Mouse (Mus musculus): ENCODE measurements around the gene Gak.

The Gak gene

GRCm38 (mm10) chr5:108581361-108581891 is 48.1 kb downstream of the Gak start:
- DNase-seq = peak; percentile 68

- DNase-seq = no peak
Measured at GRCm38 (mm10) chr5:108573054-108573453, 56.5 kb downstream of the Gak start.

- no peak for DNase-seq
Measured at GRCm38 (mm10) chr5:108570991-108571390, 58.6 kb downstream of the Gak start.

- DNase-seq = no peak
Measured at GRCm38 (mm10) chr5:108567104-108567503, 62.5 kb downstream of the Gak start.

GRCm38 (mm10) chr5:108566523-108566922 is 63.0 kb downstream of the Gak start:
- no peak for DNase-seq

- no peak for DNase-seq
Measured at GRCm38 (mm10) chr5:108565381-108565780, 64.2 kb downstream of the Gak start.

GRCm38 (mm10) chr5:108564346-108564745 is 65.2 kb downstream of the Gak start:
- DNase-seq = no peak

- DNase-seq = no peak
Measured at GRCm38 (mm10) chr5:108562483-108562882, 67.1 kb downstream of the Gak start.

GRCm38 (mm10) chr5:108556986-108557385 is 72.6 kb downstream of the Gak start:
- no peak for DNase-seq

- DNase-seq = no peak
Measured at GRCm38 (mm10) chr5:108554041-108554440, 75.5 kb downstream of the Gak start.

GRCm38 (mm10) chr5:108550207-108550594 is 79.4 kb downstream of the Gak start:
- DNase-seq = no peak

- peak; percentile 81 for DNase-seq
Measured at GRCm38 (mm10) chr5:108549489-108550206, 79.9 kb downstream of the Gak start, which contains the start of gene Cplx1. Gene Cplx1, minus strand, starts transcription at chr5:108550024.

- DNase-seq = no peak
Measured at GRCm38 (mm10) chr5:108549137-108549488, 80.4 kb downstream of the Gak start.

GRCm38 (mm10) chr5:108547636-108548035 is 81.9 kb downstream of the Gak start:
- DNase-seq = no peak

GRCm38 (mm10) chr5:108543516-108544291 is 85.9 kb downstream of the Gak start:
- DNase-seq = no peak

- DNase-seq = no peak
Measured at GRCm38 (mm10) chr5:108534188-108534587, 95.4 kb downstream of the Gak start.

GRCm38 (mm10) chr5:108522597-108522996 is 107.0 kb downstream of the Gak start:
- DNase-seq = peak; percentile 48

- no peak for DNase-seq
Measured at GRCm38 (mm10) chr5:108521896-108522295, 107.7 kb downstream of the Gak start.

- no peak for DNase-seq
Measured at GRCm38 (mm10) chr5:108521016-108521415, 108.5 kb downstream of the Gak start.

- DNase-seq = no peak
Measured at GRCm38 (mm10) chr5:108520153-108520552, 109.4 kb downstream of the Gak start.

Measured in right cerebral cortex, postnatal 25 days (tissue).